Mouse (Mus musculus) layer of hippocampus, adult 11-12 months (tissue): Measurements from ENCODE around the gene Olfr733.

Source experiments
- DNase-seq: peaks from one replicate; pipeline ENCODE4 v3.0.0; 2022; ENCODE audit warnings: low spot score

The Olfr733 gene

GRCm38 (mm10) chr14:50301422-50301821, at the start of gene Olfr733:
TSS of gene Olfr733 (minus strand) at chr14:50301522.
- no peak for DNase-seq

GRCm38 (mm10) chr14:50348796-50349195, 47.5 kb upstream of the Olfr733 start, which contains the start of gene Olfr735:
TSS of gene Olfr735 (minus strand) at chr14:50348872.
- DNase-seq: no peak

GRCm38 (mm10) chr14:50326661-50327060, 25.3 kb upstream of the Olfr733 start, which contains the start of gene Olfr734:
TSS of gene Olfr734 (minus strand) at chr14:50326761.
- DNase-seq: no peak

- no peak for DNase-seq
These were observed 17.2 kb downstream of the Olfr733 start, which contains the start of gene Olfr732 for GRCm38 (mm10) chr14:50284106-50284505. TSS of gene Olfr732 (minus strand) at chr14:50284206.
